In the genomic region with DNA sequence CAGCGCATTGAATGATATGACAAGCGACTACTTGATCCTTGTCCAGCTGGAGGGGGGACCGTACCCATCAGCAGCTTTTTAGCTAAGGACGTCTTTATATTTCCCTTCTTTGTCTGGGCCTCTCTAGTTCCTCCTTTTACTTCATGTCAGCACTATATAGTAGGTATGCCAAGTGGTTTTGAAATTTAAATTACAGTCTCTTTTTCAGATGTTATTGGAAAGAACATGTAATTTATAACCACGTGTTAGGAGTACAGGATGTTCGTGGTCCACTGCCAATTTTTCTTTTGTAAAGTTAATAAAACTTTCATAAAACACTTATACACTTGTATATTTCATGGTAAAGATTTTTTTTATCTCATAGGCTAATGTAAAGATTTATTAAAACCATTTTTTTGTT, we compare ENCODE assay signal across 20 mouse cellular contexts.
DNase-seq lines count a peak whose midpoint lies in the region; ATAC-seq and TF ChIP-seq lines count a peak whose summit lies in the region.
"Had no signal": no experiment of that assay in that cellular context is flagged by ENCODE, and none has a peak within 500 bp of the region (broad histone marks: within the 10 kb centered on the region; RNA-seq: fewer than 3 reads in every experiment).

No protein-coding gene starts in this region.

- TF ChIP-seq POLR2A in heart, adult 2 months (IDR thresholded peaks at IDR 0.05; ENCODE audit: insufficient read depth, low read depth, low read length), result no peak
- no peak for TF ChIP-seq POLR2A in lung, adult 2 months (IDR thresholded peaks at IDR 0.05; ENCODE audit: borderline replicate concordance, extremely low read depth, low read depth, low read length)
- TF ChIP-seq POLR2A in brain, embryonic 14.5 days (IDR thresholded peaks at IDR 0.05; ENCODE audit: borderline replicate concordance, extremely low read depth, insufficient read depth, insufficient read length, poor library complexity, severe bottlenecking), result no peak

- 29% methylated on average over 6 of the region's 6 CpGs for WGBS in heart, embryonic 13.5 days
- 35% methylated on average over 6 of the region's 6 CpGs for WGBS in heart, adult 2 months
- 34% methylated on average over 6 of the region's 6 CpGs for WGBS in lung, embryonic 15.5 days
- 40% methylated on average over 6 of the region's 6 CpGs for WGBS in lung, adult 2 months
- WGBS in limb, embryonic 15.5 days, result 26% methylated on average over 6 of the region's 6 CpGs

- ATAC-seq in heart, embryonic 13.5 days (ENCODE audit: extremely low read depth, insufficient number of reproducible peaks, low FRiP score, low TSS enrichment), result no peak
- peak; percentile 55 for ATAC-seq in lung, embryonic 15.5 days (ENCODE audit: borderline replicate concordance, extremely low read depth, low FRiP score, low TSS enrichment)
- ATAC-seq in limb, embryonic 15.5 days (ENCODE audit: insufficient number of reproducible peaks, low FRiP score, low TSS enrichment, low read depth), result peak; percentile 62
- ATAC-seq: CD4-positive, CD25-positive, alpha-beta regulatory T cell, adult 4 months; midbrain, embryonic 13.5 days had no signal

- H3K4me3 ChIP-seq in heart, embryonic 13.5 days, result no peak overlapping the region
- no peak overlapping the region for H3K4me3 ChIP-seq in heart, adult 2 months
- no peak overlapping the region for H3K4me3 ChIP-seq in lung, embryonic 15.5 days
- no peak overlapping the region for H3K4me3 ChIP-seq in lung, adult 2 months (replicated peaks; ENCODE audit: extremely low read depth, low read depth, low read length)
- no peak overlapping the region for H3K4me3 ChIP-seq in limb, embryonic 15.5 days
- H3K4me3 ChIP-seq: forebrain, embryonic 10.5 days; heart, embryonic 12.5 days; hindbrain, embryonic 12.5 days; midbrain, embryonic 13.5 days had no signal

- TF ChIP-seq EP300 in heart, adult 2 months (IDR thresholded peaks at IDR 0.05; ENCODE audit: insufficient read depth, low read depth, low read length), result no peak

- H3K4me2 ChIP-seq in heart, embryonic 13.5 days, result 0 out of 2 replicates have a peak overlapping the region, but pooled peaks have one; percentile 2
- 0 out of 2 replicates have a peak overlapping the region, but pooled peaks have one; percentile 0 for H3K4me2 ChIP-seq in lung, embryonic 15.5 days
- no peak overlapping the region for H3K4me2 ChIP-seq in limb, embryonic 15.5 days
- H3K4me2 ChIP-seq: heart, embryonic 12.5 days; hindbrain, embryonic 12.5 days; liver, embryonic 11.5 days; midbrain, embryonic 13.5 days had no signal

- no peak overlapping the region for H3K27ac ChIP-seq in heart, embryonic 13.5 days (replicated peaks)
- no peak overlapping the region for H3K27ac ChIP-seq in heart, adult 2 months
- no peak overlapping the region for H3K27ac ChIP-seq in lung, embryonic 15.5 days
- peak overlapping the region; percentile 69 for H3K27ac ChIP-seq in limb, embryonic 15.5 days
- H3K27ac ChIP-seq: forebrain, embryonic 10.5 days; hindbrain, embryonic 12.5 days; hindbrain, postnatal 0 days; kidney, postnatal 0 days; macrophage; midbrain, embryonic 13.5 days had no signal

- no peaks in the 10 kb centered on the region for H3K79me2 ChIP-seq in heart, adult 2 months (replicated peaks; ENCODE audit: control insufficient read depth, insufficient read depth, low read length)

- peaks cover 11% of the 10 kb centered on the region for H3K4me1 ChIP-seq in heart, embryonic 13.5 days
- H3K4me1 ChIP-seq in heart, adult 2 months (ENCODE audit: control insufficient read depth, insufficient read depth, low read length), result no peaks in the 10 kb centered on the region; the same call in 1 of the 2 replicates
- peaks cover 9% of the 10 kb centered on the region; the same call in 1 of the 2 replicates for H3K4me1 ChIP-seq in lung, embryonic 15.5 days
- H3K4me1 ChIP-seq in lung, adult 2 months (ENCODE audit: control insufficient read depth, insufficient read depth, low read length), result no peaks in the 10 kb centered on the region
- peaks cover 13% of the 10 kb centered on the region for H3K4me1 ChIP-seq in limb, embryonic 15.5 days
- H3K4me1 ChIP-seq: heart, embryonic 12.5 days; hindbrain, embryonic 12.5 days; midbrain, embryonic 13.5 days had no signal

- no peak for TF ChIP-seq CTCF in heart, adult 2 months (IDR thresholded peaks at IDR 0.05)
- TF ChIP-seq CTCF in lung, adult 2 months (IDR thresholded peaks at IDR 0.05; ENCODE audit: insufficient read depth, low read length), result no peak
- TF ChIP-seq CTCF in brain, embryonic 14.5 days (IDR thresholded peaks at IDR 0.05; ENCODE audit: borderline replicate concordance, extremely low read depth, insufficient read depth, insufficient read length), result no peak

- H3K9ac ChIP-seq in heart, embryonic 13.5 days, result no peak overlapping the region
- no peak overlapping the region for H3K9ac ChIP-seq in heart, adult 2 months (ENCODE audit: low read depth, low read length)
- H3K9ac ChIP-seq in lung, embryonic 15.5 days, result no peak overlapping the region
- H3K9ac ChIP-seq in limb, embryonic 15.5 days, result no peak overlapping the region
- H3K9ac ChIP-seq: forebrain, postnatal 0 days; heart, embryonic 12.5 days; hindbrain, embryonic 12.5 days; midbrain, embryonic 13.5 days had no signal

- DNase-seq in heart, adult 2 months, result no peak
- no peak for DNase-seq in lung, adult 2 months
- DNase-seq in brain, embryonic 14.5 days (ENCODE audit: low read depth), result peak; percentile 48
- DNase-seq in neural tube, embryonic 10.5 days (ENCODE audit: extremely low spot score, low spot score), result no peak
- DNase-seq: adrenal gland, postnatal 25 days; kidney, adult 8-10 months; thymus, postnatal 14 days had no signal

- H3K36me3 ChIP-seq in heart, embryonic 13.5 days, result no peaks in the 10 kb centered on the region
- H3K36me3 ChIP-seq in heart, adult 2 months (ENCODE audit: control insufficient read depth, insufficient read depth, low read length), result no peaks in the 10 kb centered on the region
- no peaks in the 10 kb centered on the region for H3K36me3 ChIP-seq in lung, embryonic 15.5 days
- no peaks in the 10 kb centered on the region for H3K36me3 ChIP-seq in limb, embryonic 15.5 days
- H3K36me3 ChIP-seq: forebrain, embryonic 10.5 days; heart, embryonic 12.5 days; hindbrain, embryonic 12.5 days; midbrain, embryonic 13.5 days had no signal

- intact Hi-C loops in heart, adult 2 months (cut with DNase I), result no loop called here

- H3K27me3 ChIP-seq in heart, embryonic 13.5 days (replicated peaks), result peaks cover 45% of the 10 kb centered on the region
- no peaks in the 10 kb centered on the region for H3K27me3 ChIP-seq in heart, adult 2 months (ENCODE audit: control insufficient read depth, insufficient read depth, low read length)
- H3K27me3 ChIP-seq in lung, embryonic 15.5 days, result no peaks in the 10 kb centered on the region
- peaks cover 3% of the 10 kb centered on the region; the same call in 1 of the 2 replicates for H3K27me3 ChIP-seq in limb, embryonic 15.5 days
- H3K27me3 ChIP-seq: hindbrain, embryonic 12.5 days; midbrain, embryonic 13.5 days had no signal

- H3K9me3 ChIP-seq in heart, embryonic 13.5 days, result peaks cover 14% of the 10 kb centered on the region
- no peaks in the 10 kb centered on the region for H3K9me3 ChIP-seq in lung, embryonic 15.5 days
- no peaks in the 10 kb centered on the region for H3K9me3 ChIP-seq in limb, embryonic 15.5 days
- H3K9me3 ChIP-seq: forebrain, embryonic 10.5 days; hindbrain, embryonic 12.5 days; midbrain, embryonic 13.5 days had no signal
